Mouse (Mus musculus) urinary bladder, postnatal 10 days (tissue): Measurements from ENCODE around the gene Olfr1511.
"Not testable (repeated sequence)": the region's sequence is repeated elsewhere in the genome, so short reads cannot be mapped to it uniquely, and the experiment has no call there.

ENCODE experiments used
- DNase-seq: peaks from one replicate; pipeline ENCODE4 v3.0.0; 2022; ENCODE audit warnings: low spot score

The Olfr1511 gene

GRCm38 (mm10) chr14:52397279-52397678, at the start of gene Olfr1511:
Gene Olfr1511, minus strand, starts transcription at chr14:52397379.
- DNase-seq: no peak

GRCm38 (mm10) chr14:52442690-52443089, 45.5 kb upstream of the Olfr1511 start, which contains the start of gene Olfr1509:
Gene Olfr1509, plus strand, starts transcription at chr14:52442990.
- no peak for DNase-seq

- DNase-seq: no peak
Observed at GRCm38 (mm10) chr14:52427686-52428085, 30.5 kb upstream of the Olfr1511 start.

- DNase-seq: no peak
Observed at GRCm38 (mm10) chr14:52414273-52414672, 17.1 kb upstream of the Olfr1511 start, which contains the start of gene Olfr1510. Gene Olfr1510, minus strand, starts transcription at chr14:52414373.

GRCm38 (mm10) chr14:52410142-52410919, 13.2 kb upstream of the Olfr1511 start:
- not testable (repeated sequence) for DNase-seq

- not testable (repeated sequence) for DNase-seq
Observed at GRCm38 (mm10) chr14:52390084-52390848, 6.9 kb downstream of the Olfr1511 start.

GRCm38 (mm10) chr14:52379068-52379467, 18.1 kb downstream of the Olfr1511 start, which contains the start of gene Olfr1512:
Gene Olfr1512, minus strand, starts transcription at chr14:52379168.
- DNase-seq: no peak

GRCm38 (mm10) chr14:52368741-52369140, 28.4 kb downstream of the Olfr1511 start:
- no peak for DNase-seq

- no peak for DNase-seq
Observed at GRCm38 (mm10) chr14:52356308-52356707, 40.9 kb downstream of the Olfr1511 start, which contains the start of gene Olfr1513. Gene Olfr1513, minus strand, starts transcription at chr14:52356408.
